Mouse (Mus musculus) liver, embryonic 13.5 days (tissue): ENCODE data around the gene Ctbp2. TPM values are rescaled to one million over a fixed set of nuclear protein-coding genes. Genes with fewer than 3 reads are reported as not detected.

Experiments
- ATAC-seq: fragments of 200-750 bp; cut with Nextera tagmentation; 2 replicates; pipeline ENCODE4 v1.8.0; 2017; ENCODE audit warnings: low read depth, mild to moderate bottlenecking, moderate number of reproducible peaks, moderate library complexity
- DNase-seq: peaks from one replicate; pipeline ENCODE4 v3.0.0; 2022
- H3K27ac ChIP-seq: fragments of 300-500 bp; sonication (generic); 2 replicates; pipeline ENCODE4 v1.5.1; 2015; ENCODE audit warnings: moderate library complexity, mild to moderate bottlenecking, inconsistent platforms
- H3K27me3 ChIP-seq: fragments of 300-500 bp; sonication (generic); 2 replicates; pipeline ENCODE4 v1.6.1; 2015; ENCODE audit warnings: mild to moderate bottlenecking, inconsistent platforms
- H3K36me3 ChIP-seq: fragments of 300-500 bp; sonication (generic); 2 replicates; pipeline ENCODE4 v1.6.1; 2015; ENCODE audit warnings: mild to moderate bottlenecking, inconsistent platforms
- H3K4me1 ChIP-seq: fragments of 300-500 bp; sonication (generic); replicated peaks from 2 replicates; pipeline ENCODE4 v1.6.1; 2015; ENCODE audit warnings: inconsistent platforms
- H3K4me2 ChIP-seq: fragments of 300-500 bp; sonication (generic); 2 replicates; pipeline ENCODE4 v1.6.1; 2015; ENCODE audit warnings: inconsistent platforms, mild to moderate bottlenecking, moderate library complexity
- H3K4me3 ChIP-seq: fragments of 300-500 bp; sonication (generic); replicated peaks from 2 replicates; pipeline ENCODE4 v1.5.1; 2015; ENCODE audit warnings: mild to moderate bottlenecking, inconsistent platforms
- H3K9ac ChIP-seq: fragments of 300-500 bp; sonication (generic); 2 replicates; pipeline ENCODE4 v1.6.1; 2015; ENCODE audit warnings: mild to moderate bottlenecking, inconsistent platforms
- H3K9me3 ChIP-seq: fragments of 300-500 bp; sonication (generic); replicated peaks from 2 replicates; pipeline ENCODE4 v1.6.1; 2016; ENCODE audit warnings: inconsistent platforms
- WGBS: fragments of 180-500 bp; shearing (Covaris S2); methylation state at CpG from one replicate; pipeline ENCODE4 v1.1.7; 2015; ENCODE audit not compliant: insufficient replicate concordance; 5-methylcytosine and 5-hydroxymethylcytosine counted together
- polyA plus RNA-seq: library from polyadenylated mRNA; unstranded; fragments of >200 nt; fragmentation: Nextera tagmentation; extraction: Ambion mirVana; gene quantifications from 2 replicates; pipeline ENCODE4 v1.2.1, GENCODE M21; 2015

Gene Ctbp2
- polyA plus RNA-seq, 1 experiment from 2014 or later: 11.4 TPM

DNA sequence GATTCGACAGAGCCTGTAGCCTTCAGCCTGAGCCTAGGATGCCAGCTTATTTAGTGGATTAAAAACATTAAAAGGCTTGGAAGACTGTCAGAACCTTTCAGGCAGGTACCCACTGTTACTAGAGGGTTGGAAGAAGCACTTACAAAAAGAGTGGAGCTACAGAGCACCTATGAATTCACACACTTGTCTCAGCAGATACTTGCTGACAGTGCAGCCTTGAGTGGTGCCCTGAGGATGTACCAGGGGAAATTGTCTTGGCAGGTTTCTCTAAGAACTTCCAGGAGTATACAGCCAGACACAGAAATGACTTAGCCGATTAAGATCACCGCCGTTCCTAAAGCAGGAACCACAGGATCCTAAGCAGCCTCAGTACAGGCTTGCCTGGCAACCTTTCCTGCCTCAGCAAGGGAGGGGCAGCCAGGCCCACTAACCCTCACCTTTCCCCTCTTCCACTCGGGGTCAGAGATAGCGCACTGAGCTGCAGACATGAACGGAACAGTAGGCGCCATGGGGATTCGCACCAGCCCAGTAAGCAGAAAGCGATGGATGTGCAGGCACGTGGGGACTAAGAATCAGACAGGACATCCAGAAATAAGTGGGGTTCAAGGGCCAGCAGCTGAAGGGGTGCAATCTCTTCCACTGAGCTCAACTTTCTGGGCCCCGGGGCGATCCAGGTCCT lies 40.1 kb downstream of the Ctbp2 start:
- DNase-seq: no peak
- no peak for ATAC-seq
- H3K4me1 ChIP-seq: 0 out of 2 replicates have a peak, but pooled peaks cover 2% of the 10 kb centered on the region
- H3K27ac ChIP-seq: no peak overlapping the region
- H3K36me3 ChIP-seq: no peaks in the 10 kb centered on the region
- no peaks in the 10 kb centered on the region for H3K9me3 ChIP-seq
- no peak overlapping the region for H3K4me2 ChIP-seq
- H3K4me3 ChIP-seq: no peak overlapping the region
- H3K27me3 ChIP-seq: no peaks in the 10 kb centered on the region
- 81% methylated on average over 13 of the region's 13 CpGs for WGBS
- H3K9ac ChIP-seq: no peak overlapping the region

- Histone ChIP-seq H3K27ac (no peak overlapping the region), H3K4me2 (no peak overlapping the region), H3K27me3 (no peaks in the 10 kb centered on the region), H3K9me3 (no peaks in the 10 kb centered on the region), H3K4me3 (no peak overlapping the region), H3K9ac (no peak overlapping the region), H3K4me1 (0 out of 2 replicates have a peak, but pooled peaks cover 2% of the 10 kb centered on the region), H3K36me3 (no peaks in the 10 kb centered on the region)
- WGBS: 72% methylated on average over 1 of the region's 1 CpGs
- ATAC-seq: no peak
- no peak for DNase-seq
Measured at GRCm38 (mm10) chr7:133078929-133079328, 45.2 kb downstream of the Ctbp2 start.

DNA sequence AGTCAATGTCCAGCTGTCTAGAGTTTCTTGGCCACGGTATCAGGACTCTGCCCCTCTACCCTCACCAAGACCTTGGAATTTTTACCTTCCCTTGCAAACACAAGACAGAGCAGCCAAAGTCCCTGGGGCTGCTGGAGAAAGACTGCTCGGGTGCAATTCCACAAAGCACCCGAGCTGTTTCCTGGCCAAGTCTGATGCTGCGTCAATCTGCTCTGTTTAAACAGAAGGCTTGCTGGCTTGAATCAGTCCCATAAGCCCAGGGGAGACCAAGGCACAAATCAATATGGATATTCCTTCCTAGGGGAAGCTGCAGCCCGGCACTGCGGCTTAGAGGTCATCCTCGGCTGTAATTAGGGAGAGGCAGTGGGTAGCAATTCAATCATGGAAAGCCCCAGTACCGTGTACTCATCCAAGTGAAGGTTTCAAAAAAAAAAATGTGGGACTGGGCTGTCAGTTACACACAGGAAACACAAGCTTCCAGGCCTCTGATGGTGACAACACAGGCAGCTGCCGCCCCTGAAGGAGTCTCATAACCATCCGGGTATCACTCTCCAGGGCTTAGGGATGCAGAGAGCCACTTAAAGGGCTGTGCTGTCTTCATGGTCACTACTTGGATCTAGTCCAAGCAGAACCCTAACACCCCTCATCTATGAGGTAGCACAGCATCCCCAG lies 49.6 kb downstream of the Ctbp2 start:
- H3K27me3 ChIP-seq: no peaks in the 10 kb centered on the region
- 0 out of 2 replicates have a peak, but pooled peaks cover 7% of the 10 kb centered on the region for H3K4me1 ChIP-seq
- DNase-seq: no peak
- no peaks in the 10 kb centered on the region for H3K9me3 ChIP-seq
- H3K36me3 ChIP-seq: no peaks in the 10 kb centered on the region
- H3K27ac ChIP-seq: no peak overlapping the region
- ATAC-seq: no peak
- no peak overlapping the region for H3K9ac ChIP-seq
- H3K4me3 ChIP-seq: no peak overlapping the region
- no peak overlapping the region for H3K4me2 ChIP-seq
- WGBS: 68% methylated on average over 10 of the region's 10 CpGs

DNA sequence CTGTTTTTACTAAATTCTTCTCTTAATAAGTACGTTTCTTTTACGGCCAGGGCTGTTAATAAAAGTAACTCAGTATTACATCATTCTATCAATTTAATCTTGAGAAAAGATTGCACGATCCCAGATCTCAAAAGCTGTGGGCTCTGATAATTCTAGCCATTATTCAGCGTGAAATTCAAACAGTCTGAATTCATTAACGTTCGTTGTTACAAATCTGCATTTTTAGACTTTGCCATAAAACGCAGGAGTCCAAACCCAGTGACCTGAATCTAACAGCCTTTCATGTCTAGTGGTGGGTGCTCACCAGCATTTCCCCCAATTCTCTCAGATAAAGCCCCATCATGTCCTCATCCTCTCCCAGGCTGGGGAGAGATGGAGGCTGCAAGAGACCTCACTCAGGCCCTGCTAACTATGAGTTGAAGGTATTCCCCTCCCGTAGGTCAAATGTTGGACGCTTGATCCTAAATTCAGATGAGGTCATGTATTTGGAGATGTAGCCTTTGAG lies 51.0 kb downstream of the Ctbp2 start:
- H3K9me3 ChIP-seq: no peaks in the 10 kb centered on the region
- 0 out of 2 replicates have a peak, but pooled peaks cover 7% of the 10 kb centered on the region for H3K4me1 ChIP-seq
- H3K4me2 ChIP-seq: no peak overlapping the region
- DNase-seq (no peak), ATAC-seq (no peak)
- no peak overlapping the region for H3K4me3 ChIP-seq
- no peak overlapping the region for H3K9ac ChIP-seq
- no peak overlapping the region for H3K27ac ChIP-seq
- no peaks in the 10 kb centered on the region for H3K36me3 ChIP-seq
- WGBS: 80% methylated on average over 9 of the region's 9 CpGs
- no peaks in the 10 kb centered on the region for H3K27me3 ChIP-seq

DNA sequence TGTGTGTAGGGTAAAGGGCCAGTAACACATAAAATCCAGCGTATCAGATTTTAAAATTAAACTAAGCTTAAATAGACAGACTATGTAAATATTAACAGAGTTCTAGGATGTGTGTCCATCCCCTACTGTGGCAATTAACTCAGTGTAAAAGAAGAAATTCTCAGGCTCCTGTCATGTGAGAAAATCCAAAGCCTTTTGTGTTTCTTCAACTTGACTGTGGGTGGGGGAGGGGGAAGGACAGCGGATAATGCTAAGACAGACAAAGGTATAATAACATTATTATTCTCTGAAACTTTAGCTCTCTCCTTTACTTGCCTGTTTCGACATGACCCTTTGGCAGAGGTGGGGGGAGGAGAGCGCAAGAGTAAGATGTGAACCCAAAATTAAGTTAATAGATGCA lies 51.6 kb downstream of the Ctbp2 start:
- Histone ChIP-seq H3K4me1 (0 out of 2 replicates have a peak, but pooled peaks cover 7% of the 10 kb centered on the region), H3K9ac (no peak overlapping the region), H3K4me2 (no peak overlapping the region), H3K36me3 (no peaks in the 10 kb centered on the region), H3K27me3 (no peaks in the 10 kb centered on the region), H3K4me3 (no peak overlapping the region), H3K27ac (no peak overlapping the region), H3K9me3 (no peaks in the 10 kb centered on the region)
- 80% methylated on average over 4 of the region's 4 CpGs for WGBS
- ATAC-seq (no peak), DNase-seq (no peak)

DNA sequence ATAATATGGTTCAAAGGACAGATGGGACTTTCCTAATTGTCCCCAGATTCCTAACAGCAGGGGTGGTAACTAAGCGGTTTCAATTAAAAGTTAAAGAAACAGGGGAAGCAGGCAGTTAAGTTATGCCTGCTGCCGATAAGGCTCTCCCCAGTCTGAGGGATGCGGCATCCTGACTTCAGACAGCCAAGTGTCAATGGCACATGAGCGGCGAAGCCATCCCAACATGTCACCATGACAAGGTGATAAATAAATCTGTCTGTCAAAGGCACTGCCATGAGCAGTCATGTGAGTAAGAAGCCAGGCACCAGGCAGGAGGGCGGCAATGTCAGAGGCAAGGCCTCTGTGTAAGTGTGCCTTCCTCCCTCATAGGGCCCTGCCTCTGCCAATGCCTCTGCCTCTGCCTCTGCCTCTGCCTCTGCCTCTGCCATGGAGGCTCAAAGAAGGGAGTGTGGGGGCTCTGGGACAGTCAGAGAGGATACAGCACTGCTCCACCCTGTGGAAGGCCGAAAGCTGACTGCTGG lies 56.8 kb downstream of the Ctbp2 start:
- DNase-seq: no peak
- no peak overlapping the region for H3K9ac ChIP-seq

GRCm38 (mm10) chr7:133066776-133067175 lies 57.4 kb downstream of the Ctbp2 start:
- DNase-seq: no peak
- no peak for ATAC-seq
- no peak overlapping the region for H3K27ac ChIP-seq
- H3K9ac ChIP-seq: no peak overlapping the region
- 0 out of 2 replicates have a peak, but pooled peaks cover 7% of the 10 kb centered on the region for H3K4me1 ChIP-seq
- no peaks in the 10 kb centered on the region for H3K9me3 ChIP-seq
- H3K4me2 ChIP-seq: no peak overlapping the region
- no peak overlapping the region for H3K4me3 ChIP-seq
- no peaks in the 10 kb centered on the region for H3K36me3 ChIP-seq
- WGBS: 72% methylated on average over 6 of the region's 6 CpGs
- H3K27me3 ChIP-seq: no peaks in the 10 kb centered on the region

More for the DNA sequence above, 56.8 kb downstream of the Ctbp2 start:
- Histone ChIP-seq H3K4me3 (no peak overlapping the region), H3K27me3 (no peaks in the 10 kb centered on the region), H3K27ac (no peak overlapping the region), H3K4me1 (0 out of 2 replicates have a peak, but pooled peaks cover 7% of the 10 kb centered on the region), H3K4me2 (no peak overlapping the region), H3K36me3 (no peaks in the 10 kb centered on the region), H3K9me3 (no peaks in the 10 kb centered on the region)
- ATAC-seq: no peak
- WGBS: 74% methylated on average over 7 of the region's 7 CpGs

- H3K9ac ChIP-seq: no peak overlapping the region
- no peaks in the 10 kb centered on the region for H3K9me3 ChIP-seq
- H3K4me3 ChIP-seq: no peak overlapping the region
- DNase-seq: no peak
- no peaks in the 10 kb centered on the region for H3K27me3 ChIP-seq
- no peaks in the 10 kb centered on the region for H3K36me3 ChIP-seq
- no peak overlapping the region for H3K27ac ChIP-seq
- no peaks in the 10 kb centered on the region for H3K4me1 ChIP-seq
- no peak for ATAC-seq
- WGBS: 61% methylated on average over 3 of the region's 3 CpGs
- H3K4me2 ChIP-seq: no peak overlapping the region
Measured at GRCm38 (mm10) chr7:133062055-133062454, 62.1 kb downstream of the Ctbp2 start.

DNA sequence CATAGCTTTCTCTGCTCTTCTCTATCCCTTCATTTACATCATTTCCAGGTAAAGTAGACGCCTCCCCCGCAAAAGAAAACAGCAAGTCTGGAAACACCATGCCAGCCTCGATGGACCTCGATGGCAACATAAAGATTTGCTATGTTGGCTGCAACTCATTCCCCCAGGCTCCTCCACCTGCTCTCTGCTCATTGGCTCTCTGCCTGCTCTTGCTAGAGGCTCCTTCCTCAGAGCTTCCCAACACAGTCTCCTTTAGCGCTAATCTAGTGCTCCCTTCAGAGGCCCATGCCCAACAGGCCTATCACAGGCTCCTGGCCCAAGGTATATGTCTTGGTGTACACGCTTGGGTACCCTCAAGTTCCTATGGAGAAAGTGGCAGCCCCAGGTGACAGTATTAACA lies 64.0 kb downstream of the Ctbp2 start:
- 73% methylated on average over 6 of the region's 6 CpGs for WGBS
- DNase-seq (no peak), ATAC-seq (no peak)
- Histone ChIP-seq H3K4me3 (no peak overlapping the region), H3K9ac (no peak overlapping the region), H3K4me1 (no peaks in the 10 kb centered on the region), H3K4me2 (no peak overlapping the region), H3K27ac (no peak overlapping the region), H3K9me3 (no peaks in the 10 kb centered on the region), H3K36me3 (no peaks in the 10 kb centered on the region), H3K27me3 (no peaks in the 10 kb centered on the region)

- Histone ChIP-seq H3K4me2 (no peak overlapping the region), H3K36me3 (no peaks in the 10 kb centered on the region), H3K4me3 (no peak overlapping the region), H3K9me3 (no peaks in the 10 kb centered on the region), H3K27me3 (no peaks in the 10 kb centered on the region), H3K27ac (no peak overlapping the region), H3K4me1 (no peaks in the 10 kb centered on the region), H3K9ac (no peak overlapping the region)
- no peak for DNase-seq
- 71% methylated on average over 9 of the region's 9 CpGs for WGBS
- ATAC-seq: no peak
Measured at GRCm38 (mm10) chr7:133059517-133060104, 64.5 kb downstream of the Ctbp2 start.

DNA sequence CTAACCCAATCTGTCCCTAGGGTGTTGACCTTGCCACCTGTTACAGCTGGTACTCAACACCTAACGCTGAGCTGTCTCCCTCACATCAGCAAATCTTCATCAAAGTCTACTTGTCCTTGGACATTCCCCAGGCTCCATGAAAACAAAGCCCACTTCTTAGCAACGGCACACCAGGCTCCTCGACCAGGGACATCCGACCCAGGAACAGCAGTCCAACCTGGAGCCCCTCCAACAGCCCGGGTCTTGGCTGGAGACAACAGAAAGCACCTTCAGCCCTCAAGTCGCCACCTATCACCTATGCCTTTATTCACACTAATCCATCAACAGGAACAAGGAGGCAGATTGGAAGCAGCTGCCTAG lies 65.0 kb downstream of the Ctbp2 start:
- no peaks in the 10 kb centered on the region for H3K9me3 ChIP-seq
- H3K4me3 ChIP-seq: no peak overlapping the region
- ATAC-seq (no peak), DNase-seq (no peak)
- no peak overlapping the region for H3K27ac ChIP-seq
- no peaks in the 10 kb centered on the region for H3K27me3 ChIP-seq
- no peak overlapping the region for H3K9ac ChIP-seq
- no peak overlapping the region for H3K4me2 ChIP-seq
- no peaks in the 10 kb centered on the region for H3K36me3 ChIP-seq
- H3K4me1 ChIP-seq: no peaks in the 10 kb centered on the region
- 72% methylated on average over 6 of the region's 6 CpGs for WGBS
